Mouse (Mus musculus) adrenal gland, adult 8-10 months (tissue): ENCODE measurements around the gene Ovol3. TPM values are rescaled to one million over a fixed set of nuclear protein-coding genes. Genes with fewer than 3 reads are reported as not detected.
A peak's percentile ranks its signal among the peaks of the same experiment; 100 is the strongest.
"Not testable (repeated sequence)": the region's sequence is repeated elsewhere in the genome, so short reads cannot be mapped to it uniquely, and the experiment has no call there.

Experiments used
- DNase-seq: peaks from one replicate; pipeline ENCODE4 v3.0.0; 2022
- total RNA-seq, 4 experiments: library from RNA; stranded (reverse); gene quantifications; 2 replicates each; pipeline ENCODE4 v1.2.4; 2022

The Ovol3 gene
- total RNA-seq, 4 experiments from 2014 or later: not detected

DNA sequence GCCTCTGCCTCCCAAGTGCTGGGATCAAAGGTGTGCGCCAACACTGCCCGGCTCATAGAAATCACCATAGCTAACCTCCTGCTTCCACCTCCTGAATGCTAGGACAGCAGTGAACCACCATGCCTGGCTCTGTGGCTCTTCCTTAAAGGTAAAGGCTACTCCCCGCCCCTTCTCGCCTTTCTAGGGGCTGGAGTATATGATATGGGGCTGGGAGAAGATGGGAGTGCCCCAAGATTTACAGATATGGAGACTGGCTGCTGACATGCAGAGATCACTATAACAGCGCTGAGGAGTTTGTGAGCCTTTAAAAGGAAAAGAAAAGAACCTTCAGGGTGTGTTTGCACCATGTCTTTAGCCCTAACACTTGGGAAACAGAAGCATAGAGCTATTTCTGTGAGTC is 13.3 kb downstream of the Ovol3 start:
- no peak for DNase-seq

DNA sequence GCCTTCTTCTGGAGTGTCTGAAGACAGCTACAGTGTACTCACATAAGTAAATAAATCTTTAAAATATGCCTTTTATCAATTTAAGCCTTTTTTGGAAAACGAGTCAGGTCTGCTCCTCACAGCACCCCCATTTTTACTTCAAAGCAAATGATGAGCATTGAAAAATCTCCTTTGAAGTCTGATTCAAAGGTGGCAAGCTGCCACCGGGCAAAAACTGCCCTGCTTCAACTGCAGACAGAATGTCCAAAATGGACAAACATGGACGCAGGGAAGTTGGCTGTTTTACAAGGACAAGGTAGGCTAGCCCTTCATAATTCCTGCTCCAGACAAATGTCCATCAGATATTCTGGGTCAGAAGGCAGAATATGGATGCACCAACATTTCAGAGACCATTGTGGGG is 14.1 kb downstream of the Ovol3 start:
- DNase-seq: no peak

DNA sequence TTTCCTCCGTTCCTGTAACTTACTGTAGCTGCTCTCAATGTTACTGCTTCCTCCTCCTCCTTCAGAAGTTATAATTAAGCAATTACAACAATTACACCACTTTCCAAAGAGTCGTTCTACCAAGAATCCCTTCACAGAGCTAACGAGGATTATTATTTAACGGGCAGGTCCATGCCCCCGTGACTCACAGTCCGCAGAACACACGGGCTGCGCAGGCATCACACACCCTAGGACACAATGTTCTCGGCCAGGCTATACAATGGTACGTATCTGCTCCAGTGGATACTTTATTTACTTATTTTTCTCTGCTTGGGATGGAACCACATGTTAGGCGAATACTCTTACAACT is 15.5 kb downstream of the Ovol3 start:
- no peak for DNase-seq

DNA sequence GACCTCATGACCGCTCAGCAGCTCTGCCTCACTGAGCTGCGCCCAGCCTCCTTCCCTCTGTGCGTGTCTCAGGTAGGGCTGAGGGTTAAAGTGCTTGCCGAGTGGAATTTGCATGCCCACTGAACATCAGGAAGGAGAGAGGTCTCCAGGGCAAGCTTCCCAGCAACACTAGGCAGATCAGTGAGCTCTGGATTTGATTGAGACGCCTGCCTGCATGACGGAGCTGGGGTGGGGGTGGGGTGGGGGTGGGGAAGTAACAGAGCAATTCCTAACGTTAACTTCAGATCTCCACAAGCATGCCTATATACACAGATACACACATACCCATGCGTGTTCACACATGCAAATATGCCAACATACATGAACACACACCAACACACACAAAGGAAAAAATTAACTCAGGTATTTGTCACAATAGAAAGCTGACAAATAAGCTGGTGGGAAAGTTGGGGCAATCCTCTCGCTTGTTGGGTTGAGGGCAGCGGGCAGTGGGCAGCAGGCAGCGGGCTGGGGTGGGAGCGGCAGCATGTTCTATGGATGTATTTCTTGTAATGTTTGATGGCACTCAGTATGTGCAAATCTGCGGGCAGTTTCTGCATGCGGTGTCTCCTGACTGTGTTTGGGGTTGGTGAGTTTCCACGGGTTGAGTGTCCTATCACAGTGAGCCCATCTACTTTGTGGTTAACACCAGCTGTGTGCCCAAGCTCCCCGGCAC is 16.1 kb downstream of the Ovol3 start:
- DNase-seq: no peak

DNA sequence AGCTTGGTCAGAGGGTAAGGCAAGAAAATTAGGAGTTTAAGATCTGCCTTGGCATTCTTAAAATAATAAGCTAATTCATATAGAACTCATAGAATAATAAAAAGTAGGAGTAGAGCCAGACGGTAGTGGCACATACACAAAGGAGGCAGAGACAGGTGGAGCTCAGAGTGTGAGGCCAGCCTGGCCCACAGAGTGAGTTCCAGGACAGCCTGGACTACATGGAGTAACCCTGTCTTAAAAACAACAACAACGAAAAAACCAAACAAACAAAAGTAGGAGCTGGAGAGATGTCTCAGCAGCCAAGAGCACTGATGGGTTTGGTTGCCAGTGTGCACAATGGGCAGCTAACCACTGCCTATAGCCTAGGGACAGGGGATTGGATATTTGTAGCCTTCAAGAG is 18.2 kb downstream of the Ovol3 start:
- DNase-seq: no peak

DNA sequence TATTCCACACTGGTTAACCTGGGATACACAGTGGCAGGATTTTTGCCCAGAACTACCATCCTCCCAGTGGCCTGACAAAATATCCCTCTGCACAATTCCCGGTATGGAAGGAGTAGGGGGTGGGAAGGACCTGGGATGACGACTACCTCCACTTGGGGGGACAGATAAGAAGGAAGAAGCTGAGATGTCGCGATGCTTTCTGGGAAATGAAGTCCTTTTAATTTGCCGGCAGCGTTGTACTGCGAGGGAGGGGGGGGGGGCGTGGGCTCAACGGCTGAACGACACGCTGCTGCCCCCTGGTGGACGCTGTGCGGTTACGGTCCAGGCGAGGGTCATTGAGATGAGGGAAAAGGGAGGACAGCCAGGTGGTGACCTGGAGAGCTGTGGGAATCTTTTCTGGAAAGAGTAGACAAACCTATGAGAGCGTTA is 18.8 kb downstream of the Ovol3 start:
- peak; percentile 54 for DNase-seq

DNA sequence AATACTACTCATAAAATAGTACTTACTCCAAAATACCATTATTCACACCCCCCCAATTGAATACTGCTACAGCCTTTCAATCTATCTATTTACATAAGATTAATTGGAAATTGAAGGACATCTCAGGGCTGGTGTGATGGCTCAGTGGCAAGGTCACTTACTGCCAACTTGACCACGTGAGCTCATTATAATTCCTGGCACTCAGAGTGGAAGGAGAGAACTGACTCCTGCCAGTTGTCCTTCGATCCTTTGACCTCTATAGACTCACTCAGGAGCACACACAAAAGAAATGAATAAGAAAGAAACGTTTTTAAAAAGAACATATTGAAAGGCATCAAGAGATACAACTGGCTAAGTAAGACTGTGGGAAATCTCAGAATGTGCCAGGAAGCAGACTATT is 19.6 kb downstream of the Ovol3 start:
- DNase-seq: no peak

DNA sequence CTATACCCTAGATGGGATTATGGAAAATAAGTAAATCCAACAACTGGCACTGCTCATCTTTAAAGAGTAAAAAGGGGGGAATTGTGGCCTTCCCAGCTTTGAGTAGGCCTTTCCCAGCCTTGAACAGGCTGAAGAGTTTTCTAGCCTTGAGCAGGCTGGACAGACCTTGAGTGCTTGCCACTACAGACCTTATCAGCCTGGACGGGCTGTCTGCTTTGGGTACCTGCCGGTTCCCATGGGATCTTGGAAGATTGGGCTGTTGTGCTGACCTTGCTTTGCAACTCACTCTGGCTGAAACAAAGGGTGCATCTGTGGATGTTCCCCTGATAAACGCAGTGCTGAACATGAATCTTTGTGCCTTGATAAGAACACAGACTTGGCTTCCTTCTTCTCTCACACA is 21.6 kb downstream of the Ovol3 start:
- no peak for DNase-seq

DNA sequence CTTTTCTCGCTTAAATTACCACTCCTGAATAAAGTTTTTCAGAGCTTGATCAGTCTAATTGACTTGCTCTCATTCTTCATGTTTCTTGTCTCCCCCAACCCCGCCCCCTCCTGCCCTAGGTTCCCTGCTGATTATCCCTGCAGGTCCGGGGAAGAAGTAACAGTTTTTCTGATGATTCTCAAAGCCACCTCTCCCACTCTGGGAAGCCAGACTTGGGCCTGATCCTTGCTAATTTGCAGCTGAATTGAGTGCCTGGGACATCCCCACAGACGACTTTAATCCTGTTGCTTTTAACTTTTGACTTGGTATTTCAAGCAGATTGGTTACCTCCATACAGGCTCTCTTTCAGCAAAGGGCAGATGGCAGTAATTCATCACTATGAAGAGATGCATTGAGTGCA is 24.5 kb downstream of the Ovol3 start:
- DNase-seq: no peak

DNA sequence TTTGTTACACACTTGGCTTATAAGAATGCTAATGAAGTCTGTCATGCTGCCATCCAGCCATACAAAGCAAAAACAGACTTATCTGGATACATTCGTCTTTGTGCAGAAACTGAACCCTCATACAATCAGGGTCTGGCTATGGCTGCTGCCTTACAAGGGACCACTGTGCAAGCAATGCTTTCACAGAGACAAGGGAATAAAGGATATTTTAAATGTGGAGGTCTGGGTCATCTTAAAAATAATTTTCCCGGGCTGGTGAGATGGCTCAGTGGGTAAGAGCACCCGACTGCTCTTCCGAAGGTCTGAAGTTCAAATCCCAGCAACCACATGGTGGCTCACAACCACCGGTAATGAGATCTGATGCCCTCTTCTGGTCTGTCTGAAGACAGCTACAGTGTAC is 29.2 kb downstream of the Ovol3 start:
- not testable (repeated sequence) for DNase-seq

DNA sequence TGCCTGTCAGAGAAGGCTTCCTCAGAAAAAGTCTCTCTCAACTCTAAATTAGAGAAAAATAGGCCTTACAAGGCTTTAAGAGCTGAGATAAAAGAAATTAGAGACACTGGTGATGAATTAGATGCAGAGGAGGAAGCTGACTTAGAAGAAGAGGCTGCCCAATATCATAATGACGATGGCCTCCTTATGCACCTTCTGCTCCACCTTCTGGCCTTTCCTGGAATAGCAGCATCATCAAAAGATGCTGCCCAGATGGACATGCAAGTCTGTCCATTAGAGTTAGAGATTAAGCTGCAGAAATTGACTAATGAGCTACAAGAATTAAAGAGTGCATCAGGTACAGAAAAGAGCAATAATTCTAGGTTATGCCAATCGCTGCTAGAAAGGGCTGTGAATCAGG is 30.1 kb downstream of the Ovol3 start:
- DNase-seq: no peak

DNA sequence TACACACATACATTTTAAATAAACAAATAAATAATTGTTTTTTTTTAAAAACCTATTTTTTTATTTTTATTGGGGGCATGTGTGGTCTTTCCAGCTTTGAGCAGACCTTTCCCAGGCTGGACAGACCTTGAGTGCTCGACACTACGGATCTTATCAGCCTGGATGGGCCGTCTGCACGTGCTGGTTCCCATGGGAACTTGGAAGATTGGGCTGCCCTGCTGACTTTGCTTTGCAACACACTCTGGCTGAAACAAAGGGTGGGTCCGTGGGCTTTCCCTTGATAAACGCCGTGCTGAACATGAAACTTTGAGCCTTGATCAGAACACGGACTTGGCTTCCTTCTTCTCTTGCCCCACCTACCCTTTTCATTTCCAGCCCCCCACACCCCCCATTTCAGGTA is 31.1 kb downstream of the Ovol3 start:
- DNase-seq: no peak

DNA sequence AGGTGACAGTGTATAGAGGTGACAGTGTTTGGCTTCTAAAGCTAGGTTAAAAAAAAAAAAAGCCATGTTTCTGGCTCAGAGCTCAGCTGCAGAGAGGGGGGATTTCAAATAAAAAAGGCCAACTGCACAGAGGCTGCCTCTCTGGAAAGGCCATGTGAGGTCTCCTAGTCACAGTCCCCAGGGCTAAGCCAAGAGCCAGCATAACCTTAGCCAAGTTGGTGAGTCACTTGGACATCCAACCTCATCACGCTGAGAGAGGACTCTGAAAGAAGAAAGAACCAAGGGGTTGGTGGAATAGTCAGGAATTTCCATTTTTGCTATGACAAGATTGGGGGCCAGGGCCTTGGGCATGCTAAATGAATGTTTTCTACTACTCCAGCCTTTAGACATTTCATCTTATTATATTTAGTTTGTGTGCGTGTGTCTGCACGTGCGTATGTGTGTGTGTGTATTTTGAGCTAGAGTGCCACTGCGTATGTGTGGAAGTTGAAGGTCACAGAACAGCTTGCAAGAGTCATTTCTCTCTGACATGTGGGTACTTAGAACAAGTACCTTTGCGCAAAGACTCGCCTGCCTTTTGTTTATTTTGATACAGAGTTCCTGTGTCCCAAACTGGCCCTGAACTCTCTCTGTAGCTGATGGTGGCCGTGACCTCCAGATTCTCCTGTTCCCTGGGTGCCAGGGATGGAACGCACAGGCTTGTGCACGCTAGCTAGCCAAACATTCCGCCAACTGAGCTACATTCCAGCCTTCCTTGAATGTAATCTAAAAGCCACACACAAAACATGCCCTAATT is 32.4 kb downstream of the Ovol3 start:
- peak; percentile 79 for DNase-seq

DNA sequence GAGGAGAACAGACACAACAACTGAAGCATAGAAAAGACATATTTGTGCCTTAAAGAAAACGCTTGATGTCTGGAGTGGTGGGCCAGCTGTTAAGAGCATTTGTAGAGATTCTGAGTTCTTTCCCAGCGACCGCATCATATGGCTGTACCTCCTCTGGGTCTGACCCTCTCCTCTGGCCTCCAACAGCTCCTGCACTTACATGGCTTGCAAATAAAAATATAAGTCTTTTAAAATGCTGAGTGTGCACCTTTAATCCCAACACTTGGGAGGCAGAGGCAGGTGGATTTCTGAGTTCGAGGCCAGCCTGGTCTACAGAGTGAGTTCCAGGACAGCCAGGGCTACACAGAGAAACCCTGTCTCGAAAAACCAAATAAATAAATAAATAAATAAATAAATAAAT is 34.9 kb downstream of the Ovol3 start:
- not testable (repeated sequence) for DNase-seq

DNA sequence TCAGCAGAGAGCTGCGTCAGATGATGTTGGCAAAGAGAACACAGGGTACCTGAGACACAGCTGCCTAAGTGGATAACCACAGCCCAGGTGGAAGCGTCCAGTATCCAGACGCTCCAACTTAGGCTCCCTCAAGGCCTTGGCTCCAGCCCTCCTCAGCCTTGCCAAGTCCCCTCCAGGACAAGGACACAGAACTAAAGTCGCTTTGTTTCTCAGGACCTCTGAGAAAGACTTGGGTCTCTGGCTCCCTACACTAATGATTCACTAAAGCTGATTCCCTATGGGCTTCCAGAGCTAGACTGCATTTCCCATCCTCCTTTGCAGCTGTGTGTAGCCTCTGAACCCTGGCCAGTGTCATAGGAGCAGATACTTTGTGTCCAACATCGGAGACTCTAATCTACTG is 35.3 kb downstream of the Ovol3 start:
- no peak for DNase-seq

DNA sequence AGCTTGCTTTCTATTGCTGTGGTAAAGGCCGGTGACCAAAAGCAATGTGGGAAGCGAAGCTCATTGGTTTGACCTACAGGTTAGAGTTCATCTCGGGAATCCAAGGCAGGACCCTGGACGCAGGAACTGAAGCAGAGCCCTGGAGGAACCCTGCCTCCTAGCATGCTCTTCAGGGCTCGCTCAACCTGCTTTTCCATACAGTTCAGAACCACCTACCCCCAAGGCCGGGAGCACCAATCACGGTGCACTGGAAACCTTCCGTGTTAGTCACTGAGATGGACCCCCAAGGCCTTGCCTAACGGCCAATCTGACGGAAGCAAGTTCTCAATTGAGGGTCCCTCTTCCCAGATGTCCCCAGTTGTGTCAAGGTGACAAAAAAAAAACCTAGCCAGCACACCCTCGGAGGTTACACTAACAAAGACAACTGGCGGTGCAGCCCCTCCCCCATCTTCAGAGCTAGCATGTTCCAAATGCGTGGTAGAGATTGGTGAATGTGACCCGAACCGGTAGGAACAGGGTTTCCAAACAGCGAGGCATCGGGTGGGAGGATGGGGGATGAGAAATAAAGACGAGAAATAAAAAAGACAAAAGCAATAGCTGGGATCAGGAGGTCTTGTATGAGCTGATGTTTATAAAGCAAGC is 35.9 kb downstream of the Ovol3 start:
- DNase-seq: no peak

DNA sequence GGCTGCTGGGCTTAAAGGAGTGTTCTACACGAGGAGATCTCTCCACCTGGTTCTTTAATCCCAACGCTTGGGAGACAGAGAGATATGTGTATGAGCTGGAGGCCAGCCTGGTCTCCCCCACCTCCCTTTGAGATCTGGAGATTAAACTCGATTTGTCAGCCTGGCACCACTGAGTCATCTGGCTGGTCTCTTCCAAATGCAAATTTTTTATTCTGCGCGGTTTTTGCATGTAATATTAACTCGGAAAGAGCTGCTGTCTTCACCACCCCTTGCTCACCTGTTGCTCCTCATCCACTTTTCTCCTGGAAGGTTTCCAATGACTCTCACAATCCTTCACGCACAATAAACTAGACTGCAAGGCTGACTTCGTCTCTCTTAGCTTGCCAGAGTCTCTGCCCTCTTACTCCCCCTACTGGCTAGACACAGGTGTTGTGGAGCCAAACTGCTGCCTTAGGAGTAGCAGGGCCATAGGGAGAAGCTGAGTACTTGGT is 37.0 kb downstream of the Ovol3 start, which contains the start of gene Capns1:
Gene Capns1, minus strand, starts transcription at position 331 of the 491 bp plus-strand sequence.
- no peak for DNase-seq

DNA sequence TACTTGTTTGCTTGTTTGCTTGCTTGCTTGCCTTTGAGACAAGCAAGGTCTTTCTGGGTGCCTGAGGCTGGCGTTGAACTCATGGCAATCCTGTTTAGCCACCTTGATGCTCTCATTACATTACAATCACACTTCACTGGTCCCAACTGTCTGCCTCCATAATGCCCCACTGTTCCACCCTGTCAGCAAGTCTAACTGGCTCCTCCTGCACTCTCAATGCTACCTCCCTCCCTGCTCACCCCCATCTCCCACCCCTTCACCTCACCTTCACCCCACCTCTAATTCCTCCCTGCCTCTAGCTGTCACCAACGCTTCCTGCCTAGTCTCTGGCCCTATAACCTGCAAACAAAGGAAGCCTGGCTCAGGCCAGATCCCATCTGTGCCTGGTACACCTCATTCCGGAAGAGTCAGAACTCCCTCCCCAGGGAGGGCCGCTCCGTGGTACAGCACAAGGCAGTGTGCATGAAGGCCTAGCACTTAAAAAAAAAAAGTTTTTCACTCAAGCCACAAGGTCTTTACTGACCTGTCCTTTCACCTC is 37.9 kb downstream of the Ovol3 start:
- DNase-seq: no peak

DNA sequence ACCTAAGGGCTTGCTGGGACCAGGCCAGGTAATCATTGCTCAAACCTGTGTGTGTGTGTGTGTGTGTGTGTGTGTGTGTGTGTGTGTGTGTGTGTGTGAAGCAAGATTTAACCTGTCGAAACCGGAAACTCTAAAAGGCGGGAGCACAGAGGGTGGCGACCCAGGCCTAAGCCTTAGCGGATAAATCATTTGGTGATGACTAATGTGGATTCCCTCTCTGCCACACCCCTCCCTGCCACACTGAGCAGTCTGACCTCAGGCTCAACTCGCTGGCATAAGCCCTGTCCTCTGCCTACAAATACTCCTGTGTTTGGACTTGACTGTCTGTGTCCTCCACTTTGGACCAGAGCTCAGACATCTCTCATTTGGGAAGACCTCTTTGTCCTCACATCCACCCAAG is 39.4 kb downstream of the Ovol3 start:
- no peak for DNase-seq

DNA sequence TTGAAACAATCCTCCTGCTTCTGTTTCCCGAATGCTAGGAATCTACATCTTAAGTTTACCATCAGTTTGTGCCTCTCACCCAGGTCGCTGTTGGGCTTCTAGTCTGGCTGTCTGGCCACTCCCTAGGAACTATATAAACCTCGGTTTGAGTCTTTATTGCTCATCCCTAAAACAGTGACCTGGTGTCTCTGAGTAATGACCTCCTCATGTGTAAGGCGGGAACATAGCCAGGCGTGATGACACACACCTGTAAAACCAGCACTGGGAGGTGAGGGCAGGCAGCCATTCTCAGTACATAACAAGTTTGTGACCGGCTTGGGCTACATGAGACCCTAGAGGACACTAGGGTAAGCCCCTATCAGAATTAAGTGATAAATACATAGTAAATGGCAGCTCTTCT is 40.1 kb downstream of the Ovol3 start:
- no peak for DNase-seq

DNA sequence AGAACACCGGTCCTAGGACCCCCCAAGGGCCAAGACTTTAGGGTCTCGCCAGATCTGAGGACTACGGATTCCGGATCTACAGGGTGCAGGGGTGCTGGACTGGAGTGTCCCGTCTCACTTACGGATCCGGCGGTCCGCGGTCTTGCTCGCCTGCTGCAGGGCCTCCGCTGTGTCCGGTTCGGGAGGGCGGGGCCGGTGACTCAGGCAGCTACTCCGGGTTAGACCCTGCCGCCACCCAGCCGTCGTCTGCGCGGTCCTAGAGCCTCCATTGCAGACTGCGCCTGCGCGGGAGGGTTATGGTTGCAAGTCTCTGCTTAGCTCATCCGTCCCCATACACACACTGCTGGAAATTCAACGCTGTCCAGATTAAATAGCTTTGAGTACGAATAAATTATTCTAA is 40.6 kb downstream of the Ovol3 start:
- peak; percentile 95 for DNase-seq

DNA sequence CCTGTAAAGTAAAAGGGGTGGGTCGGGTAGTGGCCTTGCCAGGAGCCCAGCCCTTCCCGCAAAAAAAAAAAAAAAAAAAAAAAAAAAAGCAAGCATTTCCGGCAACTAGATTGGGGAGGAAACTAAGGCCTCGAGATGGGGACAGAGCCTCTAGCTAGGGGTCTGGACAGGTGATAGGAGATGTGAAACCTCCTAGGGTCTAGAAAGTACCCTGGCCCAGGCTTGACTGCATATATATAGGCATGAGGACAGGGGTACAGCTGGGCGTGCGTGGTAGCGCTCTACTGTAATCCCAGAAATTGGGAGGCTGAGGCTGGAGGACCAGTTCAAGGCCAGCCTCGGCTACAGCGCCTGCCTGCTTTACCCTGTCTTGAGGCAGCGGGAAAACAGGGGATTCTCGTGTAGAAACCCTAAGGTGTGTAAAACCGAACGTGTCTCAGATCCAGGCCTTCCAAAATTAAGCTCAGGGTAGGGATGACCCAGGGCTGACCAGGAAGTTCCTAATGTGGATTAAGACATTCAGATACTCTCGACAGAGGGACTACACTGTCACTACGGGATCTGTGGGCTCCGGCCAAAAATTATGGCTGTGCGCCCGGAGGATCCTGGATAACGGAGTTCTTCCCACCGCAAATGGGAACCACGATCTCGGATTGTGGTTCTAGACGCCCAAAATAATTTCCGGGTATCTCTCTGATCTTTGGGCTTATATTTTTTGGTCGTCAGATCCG is 41.3 kb downstream of the Ovol3 start:
- DNase-seq: no peak
